25 mouse cellular contexts compared by ENCODE assay signal in the genomic region with DNA sequence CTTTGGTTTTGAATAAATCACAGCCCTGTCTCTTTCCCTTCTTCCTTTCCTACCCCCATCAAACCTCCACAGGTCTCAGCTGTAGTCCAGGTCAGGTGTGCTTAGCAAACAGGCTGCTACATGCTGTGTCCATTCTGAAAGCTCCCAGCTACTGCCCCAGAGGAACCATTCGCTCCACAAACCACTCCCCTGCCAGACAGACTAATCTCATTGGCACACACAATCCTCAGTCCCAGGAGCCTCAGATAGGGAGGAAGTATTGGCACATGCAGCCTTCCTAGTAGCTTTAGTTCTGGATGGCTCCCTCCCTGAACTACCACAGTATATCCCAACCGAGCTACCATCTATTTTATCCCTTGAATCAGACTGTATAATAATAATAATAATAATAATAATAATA. TPM values are rescaled to one million over a fixed set of nuclear protein-coding genes. Genes with fewer than 3 reads are reported as not detected.
DNase-seq lines count a peak whose midpoint lies in the region; ATAC-seq and TF ChIP-seq lines count a peak whose summit lies in the region.
"Had no signal": no experiment of that assay in that cellular context is flagged by ENCODE, and none has a peak within 500 bp of the region (broad histone marks: within the 10 kb centered on the region; RNA-seq: fewer than 3 reads in every experiment).

No protein-coding gene starts in this region.

- peak; percentile 17 for DNase-seq in adrenal gland, adult 2 months
- no peak for DNase-seq in adrenal gland, postnatal 4 days (ENCODE audit: low spot score in 2 of 2)
- peak; percentile 91 for DNase-seq in heart, adult 11 months
- no peak for DNase-seq in intestine, embryonic 14.5 days (ENCODE audit: low spot score)
- no peak for DNase-seq in testis, postnatal 14 days (ENCODE audit: low spot score)
- DNase-seq: adrenal gland, adult 8-10 months; cerebellum, adult 2 months; cerebellum, adult 9-11 months; cerebellum, postnatal 25 days; forebrain, postnatal 0 days; gastrocnemius, adult 2 months; gastrocnemius, postnatal 14 days; kidney, adult 18-20 months had no signal

- no peak overlapping the region for H3K9ac ChIP-seq in heart, embryonic 11.5 days (ENCODE audit: low read depth, low read length)
- H3K9ac ChIP-seq in intestine, embryonic 14.5 days (ENCODE audit: low read length), result no peak overlapping the region
- no peak overlapping the region for H3K9ac ChIP-seq in intestine, postnatal 0 days (ENCODE audit: low read depth, low read length)
- H3K9ac ChIP-seq: embryonic facial prominence, embryonic 12.5 days; embryonic facial prominence, embryonic 15.5 days; forebrain, postnatal 0 days; heart, embryonic 15.5 days; hindbrain, embryonic 12.5 days; hindbrain, embryonic 15.5 days; intestine, embryonic 15.5 days had no signal

- H3K27ac ChIP-seq in heart, embryonic 11.5 days (ENCODE audit: low read depth, low read length), result no peak overlapping the region
- no peak overlapping the region for H3K27ac ChIP-seq in intestine, embryonic 14.5 days (ENCODE audit: low read depth)
- H3K27ac ChIP-seq in intestine, postnatal 0 days (ENCODE audit: low read depth, low read length), result no peak overlapping the region
- H3K27ac ChIP-seq in testis, adult 2 months (ENCODE audit: control insufficient read depth, insufficient read depth, low read depth, low read length), result no peak overlapping the region
- H3K27ac ChIP-seq: embryonic facial prominence, embryonic 12.5 days; embryonic facial prominence, embryonic 15.5 days; gastrocnemius, adult 2 months; heart, embryonic 10.5 days; heart, embryonic 15.5 days; hindbrain, embryonic 12.5 days; hindbrain, embryonic 15.5 days; intestine, embryonic 15.5 days had no signal

- WGBS in heart, embryonic 11.5 days (ENCODE audit: insufficient replicate concordance), result 16% methylated on average over 2 of the region's 2 CpGs
- WGBS in intestine, embryonic 14.5 days, result 22% methylated on average over 2 of the region's 2 CpGs
- WGBS in intestine, postnatal 0 days, result 16% methylated on average over 2 of the region's 2 CpGs

- no peak for TF ChIP-seq POLR2A in testis, adult 2 months (IDR thresholded peaks at IDR 0.05; ENCODE audit: control insufficient read depth, low read depth, low read length)

- H3K9me3 ChIP-seq in heart, embryonic 11.5 days (replicated peaks; ENCODE audit: control insufficient read depth, low read length), result 0 out of 2 replicates have a peak, but pooled peaks cover 2% of the 10 kb centered on the region
- no peaks in the 10 kb centered on the region for H3K9me3 ChIP-seq in intestine, embryonic 14.5 days (ENCODE audit: control insufficient read depth, low read length)
- H3K9me3 ChIP-seq in intestine, postnatal 0 days (ENCODE audit: control insufficient read depth), result no peaks in the 10 kb centered on the region
- H3K9me3 ChIP-seq: embryonic facial prominence, embryonic 12.5 days; embryonic facial prominence, embryonic 15.5 days; hindbrain, embryonic 12.5 days; hindbrain, embryonic 15.5 days; intestine, embryonic 15.5 days had no signal

- H3K4me2 ChIP-seq in heart, embryonic 11.5 days, result no peak overlapping the region
- H3K4me2 ChIP-seq in intestine, embryonic 14.5 days (ENCODE audit: low read length), result no peak overlapping the region
- no peak overlapping the region for H3K4me2 ChIP-seq in intestine, postnatal 0 days (replicated peaks; ENCODE audit: low read depth)
- H3K4me2 ChIP-seq: embryonic facial prominence, embryonic 12.5 days; embryonic facial prominence, embryonic 15.5 days; heart, embryonic 15.5 days; hindbrain, embryonic 12.5 days; hindbrain, embryonic 15.5 days; intestine, embryonic 15.5 days had no signal

- no peak for ATAC-seq in heart, embryonic 11.5 days (replicated peaks; ENCODE audit: insufficient number of reproducible peaks, low FRiP score, low TSS enrichment)
- ATAC-seq in intestine, embryonic 14.5 days (replicated peaks; ENCODE audit: low FRiP score, low TSS enrichment, low read depth), result 0 out of 2 replicates have a peak, but pooled peaks have one; percentile 27
- no peak for ATAC-seq in intestine, postnatal 0 days
- ATAC-seq: activated CD4-positive, CD25-positive, alpha-beta regulatory T cell, adult 4 months; forebrain, embryonic 14.5 days; forebrain, postnatal 0 days; intestine, embryonic 15.5 days had no signal

- no peak overlapping the region for H3K4me3 ChIP-seq in heart, embryonic 11.5 days (ENCODE audit: low read depth, low read length)
- no peak overlapping the region for H3K4me3 ChIP-seq in intestine, embryonic 14.5 days (ENCODE audit: low read depth, low read length)
- no peak overlapping the region for H3K4me3 ChIP-seq in intestine, postnatal 0 days (ENCODE audit: low read depth, low read length)
- H3K4me3 ChIP-seq in testis, adult 2 months (ENCODE audit: control insufficient read depth, low read depth, low read length), result peak overlapping the region; percentile 60
- H3K4me3 ChIP-seq: embryonic facial prominence, embryonic 12.5 days; embryonic facial prominence, embryonic 15.5 days; gastrocnemius, adult 2 months; heart, embryonic 10.5 days; heart, embryonic 15.5 days; hindbrain, embryonic 12.5 days; hindbrain, embryonic 15.5 days; intestine, embryonic 15.5 days had no signal

- no peaks in the 10 kb centered on the region for H3K36me3 ChIP-seq in heart, embryonic 11.5 days (ENCODE audit: control insufficient read depth, insufficient read depth, low read length)
- H3K36me3 ChIP-seq in intestine, embryonic 14.5 days (ENCODE audit: control insufficient read depth, insufficient read depth, low read length), result no peaks in the 10 kb centered on the region
- H3K36me3 ChIP-seq in intestine, postnatal 0 days (ENCODE audit: control insufficient read depth, insufficient read depth), result no peaks in the 10 kb centered on the region
- H3K36me3 ChIP-seq in testis, adult 2 months (ENCODE audit: control insufficient read depth, insufficient read depth, low read length), result no peaks in the 10 kb centered on the region
- H3K36me3 ChIP-seq: embryonic facial prominence, embryonic 12.5 days; embryonic facial prominence, embryonic 15.5 days; heart, embryonic 10.5 days; heart, embryonic 15.5 days; hindbrain, embryonic 12.5 days; hindbrain, embryonic 15.5 days; intestine, embryonic 15.5 days had no signal

- H3K4me1 ChIP-seq in heart, embryonic 11.5 days (ENCODE audit: control insufficient read depth, insufficient read depth, low read length), result 0 out of 2 replicates have a peak, but pooled peaks cover 2% of the 10 kb centered on the region
- H3K4me1 ChIP-seq in intestine, embryonic 14.5 days (replicated peaks; ENCODE audit: control insufficient read depth, insufficient read depth, low read length), result no peaks in the 10 kb centered on the region
- no peaks in the 10 kb centered on the region for H3K4me1 ChIP-seq in intestine, postnatal 0 days (replicated peaks; ENCODE audit: control insufficient read depth, insufficient read depth, low read length)
- peaks cover 2% of the 10 kb centered on the region for H3K4me1 ChIP-seq in testis, adult 2 months (ENCODE audit: control insufficient read depth, insufficient read depth, low read length)
- H3K4me1 ChIP-seq: embryonic facial prominence, embryonic 12.5 days; embryonic facial prominence, embryonic 15.5 days; hindbrain, embryonic 12.5 days; hindbrain, embryonic 15.5 days; intestine, embryonic 15.5 days had no signal

- TF ChIP-seq CTCF in intestine, postnatal 0 days (IDR thresholded peaks at IDR 0.05; ENCODE audit: low read depth), result no peak
- TF ChIP-seq CTCF in testis, adult 2 months (IDR thresholded peaks at IDR 0.05; ENCODE audit: control insufficient read depth, insufficient read depth, insufficient replicate concordance, low read depth, low read length), result no peak

- H3K27me3 ChIP-seq in heart, embryonic 11.5 days (ENCODE audit: control insufficient read depth, insufficient read depth, low read length), result no peaks in the 10 kb centered on the region
- H3K27me3 ChIP-seq in intestine, embryonic 14.5 days (replicated peaks; ENCODE audit: control insufficient read depth, insufficient read depth, low read length), result no peaks in the 10 kb centered on the region
- no peaks in the 10 kb centered on the region for H3K27me3 ChIP-seq in intestine, postnatal 0 days (replicated peaks; ENCODE audit: control insufficient read depth, insufficient read depth, low read length)
- H3K27me3 ChIP-seq in testis, adult 2 months (ENCODE audit: control insufficient read depth, insufficient read depth, low read length), result no peaks in the 10 kb centered on the region
- H3K27me3 ChIP-seq: embryonic facial prominence, embryonic 12.5 days; embryonic facial prominence, embryonic 15.5 days; heart, embryonic 15.5 days; hindbrain, embryonic 12.5 days; hindbrain, embryonic 15.5 days; intestine, embryonic 15.5 days had no signal

RNA-seq across cellular contexts. Expression of a gene that starts 17.7 kb away (rescaled TPM):
- total RNA-seq in adrenal gland, adult 2 months (2021), result 10 to 100 TPM; 43.6 to 48.3 TPM
- polyA plus RNA-seq in adrenal gland, adult 2 months (2012; rRNA removed), result 8.9 and 11.5 TPM in 2 replicates
- total RNA-seq in adrenal gland, postnatal 4 days (2021), result 10 to 100 TPM; 36.6 to 51.5 TPM
- polyA plus RNA-seq in heart, embryonic 11.5 days (2014; fragmentation: Nextera tagmentation; extraction: Ambion mirVana), result 5.3 and 5.4 TPM in 2 replicates
- 6.1 and 7.5 TPM in 2 replicates for polyA plus RNA-seq in intestine, embryonic 14.5 days (2014; fragmentation: Nextera tagmentation; extraction: Ambion mirVana)
- polyA plus RNA-seq in intestine, postnatal 0 days (2015; fragmentation: Nextera tagmentation; extraction: Ambion mirVana), result 108 and 116 TPM in 2 replicates
- 47.4 and 53.7 TPM in 2 replicates for polyA plus RNA-seq in testis, adult 2 months (2012; rRNA removed)

Comparison
In these comparisons a context has a peak if more than half of its experiments do, and no peak if none do; other contexts are left out.
1. DNase-seq: peak in adrenal gland, adult 2 months (single experiment) and heart, adult 11 months (single experiment); none in adrenal gland, postnatal 4 days (0 of 2), intestine, embryonic 14.5 days (single experiment) and testis, postnatal 14 days (single experiment).